Mouse (Mus musculus): Measurements from ENCODE around the gene Dnph1. TPM values are rescaled to one million over a fixed set of nuclear protein-coding genes. Genes with fewer than 3 reads are reported as not detected.

Dnph1 gene
- total and polyA plus RNA-seq, 2 experiments from 2014 or later = 7.0 to 10.0 TPM

- no peaks in the 10 kb centered on the region for H3K9me3 ChIP-seq (replicated peaks; ENCODE audit: control insufficient read depth, low read length)
- no peaks in the 10 kb centered on the region for H3K27me3 ChIP-seq (ENCODE audit: control insufficient read depth, insufficient read depth, low read length)
- ATAC-seq (ENCODE audit: insufficient read depth, low read depth) (no peak), DNase-seq (ENCODE audit: low spot score) (no peak)
- H3K27ac ChIP-seq (ENCODE audit: low read depth) = no peak overlapping the region
- H3K4me2 ChIP-seq (ENCODE audit: low read depth, low read length) = no peak overlapping the region
- H3K4me1 ChIP-seq (ENCODE audit: control insufficient read depth, insufficient read depth) = no peaks in the 10 kb centered on the region
- no peaks in the 10 kb centered on the region for H3K36me3 ChIP-seq (replicated peaks; ENCODE audit: control insufficient read depth, insufficient read depth, low read length)
- H3K9ac ChIP-seq (replicated peaks; ENCODE audit: low read depth, low read length) = no peak overlapping the region
- no peak overlapping the region for H3K4me3 ChIP-seq (ENCODE audit: low read depth, low read length)
- TF ChIP-seq CTCF (IDR thresholded peaks at IDR 0.05; ENCODE audit: low read depth) (no peak), EP300 (IDR thresholded peaks at IDR 0.05; ENCODE audit: low read depth) (no peak)
- 84% methylated on average over 9 of the region's 9 CpGs for WGBS
These were observed 28.7 kb upstream of the Dnph1 start for GRCm38 (mm10) chr17:46467830-46468229.

- DNase-seq (ENCODE audit: low spot score) (no peak), ATAC-seq (ENCODE audit: insufficient read depth, low read depth) (no peak)
- Histone ChIP-seq H3K27ac (ENCODE audit: low read depth) (no peak overlapping the region), H3K36me3 (replicated peaks; ENCODE audit: control insufficient read depth, insufficient read depth, low read length) (no peaks in the 10 kb centered on the region), H3K4me1 (ENCODE audit: control insufficient read depth, insufficient read depth) (no peaks in the 10 kb centered on the region), H3K4me2 (ENCODE audit: low read depth, low read length) (no peak overlapping the region), H3K27me3 (ENCODE audit: control insufficient read depth, insufficient read depth, low read length) (peaks cover 5% of the 10 kb centered on the region; the same call in 1 of the 2 replicates), H3K9ac (replicated peaks; ENCODE audit: low read depth, low read length) (no peak overlapping the region), H3K9me3 (replicated peaks; ENCODE audit: control insufficient read depth, low read length) (no peaks in the 10 kb centered on the region), H3K4me3 (ENCODE audit: low read depth, low read length) (no peak overlapping the region)
- TF ChIP-seq CTCF (IDR thresholded peaks at IDR 0.05; ENCODE audit: low read depth) (no peak), EP300 (IDR thresholded peaks at IDR 0.05; ENCODE audit: low read depth) (no peak)
- WGBS = 68% methylated on average over 8 of the region's 8 CpGs
These were observed 19.9 kb upstream of the Dnph1 start for GRCm38 (mm10) chr17:46476601-46477000.

GRCm38 (mm10) chr17:46477286-46477685 is 19.2 kb upstream of the Dnph1 start:
- H3K9me3 ChIP-seq (replicated peaks; ENCODE audit: control insufficient read depth, low read length) = no peaks in the 10 kb centered on the region
- 87% methylated on average over 15 of the region's 15 CpGs for WGBS
- H3K4me1 ChIP-seq (ENCODE audit: control insufficient read depth, insufficient read depth) = no peaks in the 10 kb centered on the region
- H3K36me3 ChIP-seq (replicated peaks; ENCODE audit: control insufficient read depth, insufficient read depth, low read length) = no peaks in the 10 kb centered on the region
- H3K27me3 ChIP-seq (ENCODE audit: control insufficient read depth, insufficient read depth, low read length) = peaks cover 5% of the 10 kb centered on the region; the same call in 1 of the 2 replicates
- no peak overlapping the region for H3K4me2 ChIP-seq (ENCODE audit: low read depth, low read length)
- H3K27ac ChIP-seq (ENCODE audit: low read depth) = no peak overlapping the region
- no peak overlapping the region for H3K4me3 ChIP-seq (ENCODE audit: low read depth, low read length)
- no peak for ATAC-seq (ENCODE audit: insufficient read depth, low read depth)
- no peak overlapping the region for H3K9ac ChIP-seq (replicated peaks; ENCODE audit: low read depth, low read length)
- TF ChIP-seq EP300 (IDR thresholded peaks at IDR 0.05; ENCODE audit: low read depth) = no peak
- no peak for TF ChIP-seq CTCF (IDR thresholded peaks at IDR 0.05; ENCODE audit: low read depth)
- no peak for DNase-seq (ENCODE audit: low spot score)

GRCm38 (mm10) chr17:46483561-46484001 is 12.9 kb upstream of the Dnph1 start:
- Histone ChIP-seq H3K9me3 (replicated peaks; ENCODE audit: control insufficient read depth, low read length) (no peaks in the 10 kb centered on the region), H3K9ac (replicated peaks; ENCODE audit: low read depth, low read length) (no peak overlapping the region), H3K4me3 (ENCODE audit: low read depth, low read length) (peak overlapping the region; percentile 37), H3K36me3 (replicated peaks; ENCODE audit: control insufficient read depth, insufficient read depth, low read length) (no peaks in the 10 kb centered on the region), H3K4me1 (ENCODE audit: control insufficient read depth, insufficient read depth) (peaks cover 8% of the 10 kb centered on the region; the same call in 1 of the 2 replicates), H3K4me2 (ENCODE audit: low read depth, low read length) (peak overlapping the region; percentile 64), H3K27ac (ENCODE audit: low read depth) (no peak overlapping the region), H3K27me3 (ENCODE audit: control insufficient read depth, insufficient read depth, low read length) (peaks cover 59% of the 10 kb centered on the region)
- WGBS = 2% methylated on average over 16 of the region's 16 CpGs
- TF ChIP-seq EP300 (IDR thresholded peaks at IDR 0.05; ENCODE audit: low read depth) (no peak), CTCF (IDR thresholded peaks at IDR 0.05; ENCODE audit: low read depth) (no peak)
- peak; percentile 75; the same call in 1 of the 2 replicates for ATAC-seq (ENCODE audit: insufficient read depth, low read depth)
- DNase-seq (ENCODE audit: low spot score) = no peak

- peak overlapping the region; percentile 64 for H3K4me2 ChIP-seq (ENCODE audit: low read depth, low read length)
- ATAC-seq (ENCODE audit: insufficient read depth, low read depth) = 0 out of 2 replicates have a peak, but pooled peaks have one; percentile 13
These were observed 12.5 kb upstream of the Dnph1 start for GRCm38 (mm10) chr17:46484021-46484431.

GRCm38 (mm10) chr17:46484461-46484875 is 12.0 kb upstream of the Dnph1 start:
- no peaks in the 10 kb centered on the region for H3K9me3 ChIP-seq (replicated peaks; ENCODE audit: control insufficient read depth, low read length)
- H3K36me3 ChIP-seq (replicated peaks; ENCODE audit: control insufficient read depth, insufficient read depth, low read length) = no peaks in the 10 kb centered on the region
- peaks cover 65% of the 10 kb centered on the region for H3K27me3 ChIP-seq (ENCODE audit: control insufficient read depth, insufficient read depth, low read length)
- ATAC-seq (ENCODE audit: insufficient read depth, low read depth) (no peak; the same call in 1 of the 2 replicates), DNase-seq (ENCODE audit: low spot score) (no peak)
- H3K4me3 ChIP-seq (ENCODE audit: low read depth, low read length) = no peak overlapping the region
- no peak overlapping the region for H3K4me2 ChIP-seq (ENCODE audit: low read depth, low read length)
- no peak for TF ChIP-seq EP300 (IDR thresholded peaks at IDR 0.05; ENCODE audit: low read depth)
- TF ChIP-seq CTCF (IDR thresholded peaks at IDR 0.05; ENCODE audit: low read depth) = no peak; the same call in 1 of the 2 replicates
- WGBS = 13% methylated on average over 6 of the region's 6 CpGs
- no peak overlapping the region for H3K9ac ChIP-seq (replicated peaks; ENCODE audit: low read depth, low read length)
- no peak overlapping the region for H3K27ac ChIP-seq (ENCODE audit: low read depth)
- peaks cover 8% of the 10 kb centered on the region; the same call in 1 of the 2 replicates for H3K4me1 ChIP-seq (ENCODE audit: control insufficient read depth, insufficient read depth)

More at GRCm38 (mm10) chr17:46484021-46484431, 12.5 kb upstream of the Dnph1 start:
- TF ChIP-seq CTCF (IDR thresholded peaks at IDR 0.05; ENCODE audit: low read depth) (no peak), EP300 (IDR thresholded peaks at IDR 0.05; ENCODE audit: low read depth) (no peak)
- Histone ChIP-seq H3K27me3 (ENCODE audit: control insufficient read depth, insufficient read depth, low read length) (peaks cover 63% of the 10 kb centered on the region), H3K9ac (replicated peaks; ENCODE audit: low read depth, low read length) (no peak overlapping the region), H3K4me1 (ENCODE audit: control insufficient read depth, insufficient read depth) (peaks cover 8% of the 10 kb centered on the region; the same call in 1 of the 2 replicates), H3K27ac (ENCODE audit: low read depth) (no peak overlapping the region), H3K36me3 (replicated peaks; ENCODE audit: control insufficient read depth, insufficient read depth, low read length) (no peaks in the 10 kb centered on the region), H3K4me3 (ENCODE audit: low read depth, low read length) (peak overlapping the region; percentile 37), H3K9me3 (replicated peaks; ENCODE audit: control insufficient read depth, low read length) (no peaks in the 10 kb centered on the region)
- peak; percentile 34 for DNase-seq (ENCODE audit: low spot score)
- WGBS = under 1% methylated on average over 13 of the region's 13 CpGs

All from heart, postnatal 0 days (tissue).